Mouse (Mus musculus) olfactory bulb, adult 2 months (tissue): ENCODE data around the gene Eln.

Source experiments
- CTCF ChIP-seq: fragments of 200-500 bp; IDR thresholded peaks from 2 replicates; pipeline ENCODE4 v1.5.1; 2012; ENCODE audit warnings: low read depth, mild to moderate bottlenecking, low read length, moderate library complexity; ENCODE audit not compliant: insufficient read depth
- POLR2A ChIP-seq: fragments of 200-500 bp; IDR thresholded peaks from 2 replicates; pipeline ENCODE4 v1.6.1; 2012; ENCODE audit warnings: mild to moderate bottlenecking, low read depth, low read length, moderate library complexity; ENCODE audit not compliant: insufficient read depth

- TF ChIP-seq CTCF: no peak
- no peak for TF ChIP-seq POLR2A
Observed at GRCm38 (mm10) chr5:134672198-134672516, 75.0 kb downstream of the Eln start.
